Mouse (Mus musculus) naive thymus-derived CD4-positive, alpha-beta T cell, adult 2 months (primary cell): ENCODE measurements around the gene Lsamp.
"Not testable (repeated sequence)": the region's sequence is repeated elsewhere in the genome, so short reads cannot be mapped to it uniquely, and the experiment has no call there.

Experiments used
- DNase-seq: peaks from one replicate; pipeline ENCODE4 v3.0.0-alpha.2; 2011; ENCODE audit warnings: low read depth

Gene Lsamp

GRCm38 (mm10) chr16:41936908-41937595 is 1952.9 kb downstream of the Lsamp start:
- DNase-seq, result no peak

- DNase-seq, result no peak
Measured at GRCm38 (mm10) chr16:41937596-41937990, 1953.4 kb downstream of the Lsamp start.

- no peak for DNase-seq
Measured at GRCm38 (mm10) chr16:41938258-41938657, 1954.1 kb downstream of the Lsamp start.

- DNase-seq, result no peak
Measured at GRCm38 (mm10) chr16:41941591-41942315, 1957.6 kb downstream of the Lsamp start.

GRCm38 (mm10) chr16:41957811-41958210 is 1973.7 kb downstream of the Lsamp start:
- DNase-seq, result no peak

- DNase-seq, result no peak
Measured at GRCm38 (mm10) chr16:41965636-41966035, 1981.5 kb downstream of the Lsamp start.

- no peak for DNase-seq
Measured at GRCm38 (mm10) chr16:41969215-41969614, 1985.1 kb downstream of the Lsamp start.

- DNase-seq, result no peak
Measured at GRCm38 (mm10) chr16:41974866-41975719, 1990.9 kb downstream of the Lsamp start.

GRCm38 (mm10) chr16:41976897-41977296 is 1992.7 kb downstream of the Lsamp start:
- DNase-seq, result no peak

- no peak for DNase-seq
Measured at GRCm38 (mm10) chr16:41996956-41997355, 2012.8 kb downstream of the Lsamp start.

GRCm38 (mm10) chr16:42002925-42003324 is 2018.8 kb downstream of the Lsamp start:
- no peak for DNase-seq

- not testable (repeated sequence) for DNase-seq
Measured at GRCm38 (mm10) chr16:42003506-42003905, 2019.3 kb downstream of the Lsamp start.

GRCm38 (mm10) chr16:42004166-42004565 is 2020.0 kb downstream of the Lsamp start:
- DNase-seq, result no peak

- DNase-seq, result no peak
Measured at GRCm38 (mm10) chr16:42014937-42015336, 2030.8 kb downstream of the Lsamp start.

GRCm38 (mm10) chr16:42015443-42015842 is 2031.3 kb downstream of the Lsamp start:
- DNase-seq, result no peak

GRCm38 (mm10) chr16:42016791-42017643 is 2032.9 kb downstream of the Lsamp start:
- no peak for DNase-seq

GRCm38 (mm10) chr16:42022566-42022965 is 2038.4 kb downstream of the Lsamp start:
- DNase-seq, result no peak

- DNase-seq, result no peak
Measured at GRCm38 (mm10) chr16:42032030-42032429, 2047.9 kb downstream of the Lsamp start.

GRCm38 (mm10) chr16:42033449-42033848 is 2049.3 kb downstream of the Lsamp start:
- no peak for DNase-seq

GRCm38 (mm10) chr16:42048138-42048537 is 2064.0 kb downstream of the Lsamp start:
- DNase-seq, result no peak

GRCm38 (mm10) chr16:42059927-42060326 is 2075.8 kb downstream of the Lsamp start:
- no peak for DNase-seq

- no peak for DNase-seq
Measured at GRCm38 (mm10) chr16:42074325-42074724, 2090.2 kb downstream of the Lsamp start.
